Mouse (Mus musculus) adrenal gland, adult 10 weeks (tissue): ENCODE measurements around the gene Ang2. TPM values are rescaled to one million over a fixed set of nuclear protein-coding genes. Genes with fewer than 3 reads are reported as not detected.

Source experiments
- polyA plus RNA-seq: library from polyadenylated mRNA; stranded (reverse); fragments of 350-450 nt; fragmentation: Illumina TruSeq; extraction: RNeasy Lipid Tissue Mini Kit (QIAGEN cat#74804); gene quantifications from one replicate; pipeline ENCODE4 v1.2.3, GENCODE M21; 2014; ENCODE audit warnings: low read depth, low replicate concordance

Gene Ang2
- not detected for polyA plus RNA-seq

DNA sequence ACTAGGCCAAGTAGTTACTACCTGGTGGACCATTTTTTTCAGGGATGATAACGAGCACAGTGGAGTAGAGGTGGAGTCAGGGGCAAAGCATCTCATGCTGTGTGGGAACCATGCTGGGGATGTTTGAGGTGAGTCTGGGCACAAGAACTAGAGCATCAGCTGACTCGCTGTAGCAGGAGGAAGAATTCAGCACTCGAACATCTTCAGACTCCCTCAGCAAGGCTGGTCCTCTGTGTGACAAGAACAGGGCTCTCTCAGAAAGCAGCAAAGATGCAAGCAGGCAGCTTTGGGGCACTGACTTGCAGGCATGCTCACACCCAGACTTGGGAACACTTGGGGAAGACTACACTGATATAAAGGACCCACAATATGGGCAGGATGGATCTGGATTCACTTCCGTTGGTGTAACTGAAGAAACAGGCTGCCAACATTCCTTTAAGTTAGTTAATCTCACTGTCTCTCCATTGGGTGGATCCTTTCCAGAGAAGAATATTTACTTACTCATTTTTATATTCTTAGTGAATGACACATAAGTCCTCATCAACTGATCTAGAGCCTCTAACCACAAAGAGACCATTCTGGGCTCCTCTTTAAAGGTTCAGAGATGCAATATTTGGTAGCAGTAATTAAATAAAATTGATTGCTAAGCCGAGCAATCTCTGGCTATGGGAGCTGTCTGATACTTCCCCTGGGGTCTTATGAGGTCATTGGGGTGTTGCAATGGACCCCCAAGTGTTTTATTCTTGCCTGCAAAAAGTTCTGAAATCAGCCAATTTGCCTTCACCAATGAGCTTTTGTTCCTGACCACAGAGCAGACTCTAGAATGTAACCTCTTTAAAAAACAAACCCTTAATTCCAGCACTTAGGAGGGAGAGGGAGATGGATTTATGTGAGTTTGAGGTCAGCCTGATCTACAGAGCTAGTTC, at the start of gene Ang2:
Ang2 (minus strand) TSS at position 51 of the 926 bp plus-strand sequence.

DNA sequence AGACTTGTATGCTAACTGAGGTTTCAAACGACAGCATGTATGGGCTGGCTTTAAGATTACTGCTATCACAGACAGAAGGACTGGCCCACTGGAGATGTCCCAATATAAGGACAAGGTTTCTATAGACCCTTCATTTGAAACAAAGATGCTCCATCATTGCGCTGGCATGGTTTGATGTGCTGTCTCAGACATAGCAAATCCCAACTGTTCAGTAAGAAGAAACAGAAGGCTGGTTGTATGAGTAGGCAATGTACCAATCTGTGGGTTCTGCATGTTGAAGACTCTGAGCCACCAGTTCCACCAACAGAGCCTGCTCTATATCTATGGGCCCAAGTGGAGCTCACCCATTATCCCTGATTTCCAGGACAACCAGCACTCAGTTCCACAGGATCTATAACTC, 4.2 kb upstream of the Ang2 start, which contains the start of gene Ear14:
Ear14 (plus strand) TSS at position 277 of the 400 bp plus-strand sequence.

DNA sequence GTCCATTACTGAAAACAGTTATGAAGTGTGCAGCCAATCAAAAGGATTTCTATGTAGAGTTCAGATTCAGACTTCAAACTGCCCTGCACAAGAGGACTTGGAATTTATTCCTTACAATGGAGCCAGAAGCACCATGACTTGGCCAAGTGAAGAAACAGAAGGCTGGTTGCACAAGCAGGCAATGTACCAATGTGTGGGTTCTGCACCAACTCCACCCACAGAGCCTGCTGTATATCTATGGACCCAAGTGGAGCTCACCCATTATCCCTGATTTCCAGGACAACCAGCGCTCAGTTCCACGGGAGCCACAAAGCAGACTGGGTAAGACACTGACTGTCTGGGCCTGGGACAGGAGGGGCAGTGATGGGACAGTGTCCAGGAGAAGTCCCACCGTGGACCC, 37.0 kb downstream of the Ang2 start, which contains the start of gene Rnase2b:
Rnase2b (plus strand) TSS at position 285 of the 400 bp plus-strand sequence.

DNA sequence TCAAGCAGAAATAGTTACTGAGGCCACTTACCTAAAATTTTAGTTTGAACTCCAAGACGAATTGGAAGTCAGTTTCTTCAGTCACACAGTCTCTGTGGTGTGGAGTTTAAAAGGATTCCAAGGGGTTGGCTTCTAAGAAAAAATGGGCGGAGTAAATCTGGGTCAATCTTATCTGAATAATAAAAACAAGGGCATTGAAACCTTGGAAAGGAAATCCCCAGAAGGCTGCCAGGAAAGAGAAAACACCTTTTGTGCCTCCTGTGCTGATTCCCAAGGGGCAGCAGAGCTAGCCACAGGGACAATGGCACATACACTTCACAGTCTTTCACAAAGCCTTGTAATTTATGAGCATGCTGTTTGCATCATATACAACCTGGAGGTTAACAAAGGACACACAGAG, 52.3 kb downstream of the Ang2 start, which contains the start of gene Rnase1:
Rnase1 (minus strand) TSS at position 101 of the 400 bp plus-strand sequence.

Other genes starting within 250 kb of the Ang2 start
- 0.52 TPM for gene Pnp2, start 243.2 kb downstream of the Ang2 start, polyA plus RNA-seq
- gene Rnase10, start 191.4 kb downstream of the Ang2 start, polyA plus RNA-seq: 0.52 TPM
- not detected for gene Rnase9, start 157.3 kb downstream of the Ang2 start, polyA plus RNA-seq
- gene Rnase11, start 149.0 kb downstream of the Ang2 start, polyA plus RNA-seq: not detected
- gene Rnase12, start 141.5 kb downstream of the Ang2 start, polyA plus RNA-seq: not detected
- gene Olfr750, start 124.7 kb downstream of the Ang2 start, polyA plus RNA-seq: not detected
- gene Rnase4, start 108.1 kb downstream of the Ang2 start, polyA plus RNA-seq: 152 TPM
- 0.76 TPM for gene Ang, start 108.0 kb downstream of the Ang2 start, polyA plus RNA-seq
- not detected for gene Eddm3b, start 84.7 kb downstream of the Ang2 start, polyA plus RNA-seq
- gene Rnase6, start 75.2 kb downstream of the Ang2 start, polyA plus RNA-seq: 2.6 TPM
- gene Rnase1, start 52.4 kb downstream of the Ang2 start, polyA plus RNA-seq: 1.1 TPM
- not detected for gene Rnase2b, start 36.9 kb downstream of the Ang2 start, polyA plus RNA-seq
- gene Ear14, start 4.2 kb upstream of the Ang2 start, polyA plus RNA-seq: not detected
- gene Rnase2a, start 57.0 kb upstream of the Ang2 start, polyA plus RNA-seq: not detected
- not detected for gene Gm7247, start 162.6 kb upstream of the Ang2 start, polyA plus RNA-seq
- gene Vmn2r88, start 211.7 kb upstream of the Ang2 start, polyA plus RNA-seq: not detected